Mouse (Mus musculus): ENCODE results near the gene Fam171a1. TPM values are rescaled to one million over a fixed set of nuclear protein-coding genes. Genes with fewer than 3 reads are reported as not detected.

The Fam171a1 gene
- polyA plus RNA-seq, 1 experiment = 33.3 TPM

- H3K79me2 ChIP-seq (ENCODE audit: control insufficient read depth, insufficient read depth) = no peaks in the 10 kb centered on the region
- no peaks in the 10 kb centered on the region for H3K27me3 ChIP-seq (ENCODE audit: control insufficient read depth, insufficient read depth, insufficient read length)
- TF ChIP-seq CEBPB (IDR thresholded peaks at IDR 0.05; ENCODE audit: low read depth) = no peak
- no peak for TF ChIP-seq CTCF (IDR thresholded peaks at IDR 0.05; ENCODE audit: control insufficient read depth, insufficient read depth, insufficient read length)
- no peak for TF ChIP-seq MAX (IDR thresholded peaks at IDR 0.05)
- no peak for TF ChIP-seq FOSL1 (IDR thresholded peaks at IDR 0.05; ENCODE audit: insufficient read depth, low read length, poor library complexity, severe bottlenecking)
- TF ChIP-seq MYOG (IDR thresholded peaks at IDR 0.05; ENCODE audit: control insufficient read depth, extremely low read depth, insufficient read length) = no peak
- TF ChIP-seq USF1 (IDR thresholded peaks at IDR 0.05; ENCODE audit: low read depth) = no peak
- no peak for TF ChIP-seq MYOD1 (IDR thresholded peaks at IDR 0.05; ENCODE audit: control insufficient read depth, insufficient read length, low read depth)
- H3K4me3 ChIP-seq (ENCODE audit: insufficient read depth, poor library complexity, severe bottlenecking) = no peak overlapping the region
- no peaks in the 10 kb centered on the region for H3K79me3 ChIP-seq (ENCODE audit: low read depth)
- no peaks in the 10 kb centered on the region for H3K36me3 ChIP-seq (ENCODE audit: control insufficient read depth, insufficient read depth)
- H3ac ChIP-seq (ENCODE audit: control insufficient read depth, insufficient read length, low read depth) = no peak overlapping the region
Observed at GRCm38 (mm10) chr2:3101292-3101957, 12.6 kb upstream of the Fam171a1 start.

- no peaks in the 10 kb centered on the region for H3K27me3 ChIP-seq (ENCODE audit: control insufficient read depth, insufficient read depth, insufficient read length)
- H3K79me3 ChIP-seq (ENCODE audit: low read depth) = no peaks in the 10 kb centered on the region
- H3K79me2 ChIP-seq (ENCODE audit: control insufficient read depth, insufficient read depth) = no peaks in the 10 kb centered on the region
- no peaks in the 10 kb centered on the region for H3K36me3 ChIP-seq (ENCODE audit: control insufficient read depth, insufficient read depth)
- TF ChIP-seq MYOD1 (IDR thresholded peaks at IDR 0.05; ENCODE audit: control insufficient read depth, insufficient read length, low read depth) (no peak), MAX (IDR thresholded peaks at IDR 0.05) (no peak), CTCF (IDR thresholded peaks at IDR 0.05; ENCODE audit: control insufficient read depth, insufficient read depth, insufficient read length) (no peak), CEBPB (IDR thresholded peaks at IDR 0.05; ENCODE audit: low read depth) (no peak), MYOG (IDR thresholded peaks at IDR 0.05; ENCODE audit: control insufficient read depth, extremely low read depth, insufficient read length) (no peak), USF1 (IDR thresholded peaks at IDR 0.05; ENCODE audit: low read depth) (no peak), FOSL1 (IDR thresholded peaks at IDR 0.05; ENCODE audit: insufficient read depth, low read length, poor library complexity, severe bottlenecking) (no peak)
- H3ac ChIP-seq (ENCODE audit: control insufficient read depth, insufficient read length, low read depth) = no peak overlapping the region
- no peak overlapping the region for H3K4me3 ChIP-seq (ENCODE audit: insufficient read depth, poor library complexity, severe bottlenecking)
Observed at GRCm38 (mm10) chr2:3102360-3102759, 11.7 kb upstream of the Fam171a1 start.

- H3K36me3 ChIP-seq (ENCODE audit: control insufficient read depth, insufficient read depth) = no peaks in the 10 kb centered on the region
- no peak overlapping the region for H3K4me3 ChIP-seq (ENCODE audit: insufficient read depth, poor library complexity, severe bottlenecking)
- H3K79me2 ChIP-seq (ENCODE audit: control insufficient read depth, insufficient read depth) = no peaks in the 10 kb centered on the region
- H3K79me3 ChIP-seq (ENCODE audit: low read depth) = no peaks in the 10 kb centered on the region
- no peak overlapping the region for H3ac ChIP-seq (ENCODE audit: control insufficient read depth, insufficient read length, low read depth)
- H3K27me3 ChIP-seq (ENCODE audit: control insufficient read depth, insufficient read depth, insufficient read length) = no peaks in the 10 kb centered on the region
- TF ChIP-seq MAX (IDR thresholded peaks at IDR 0.05) (no peak), CEBPB (IDR thresholded peaks at IDR 0.05; ENCODE audit: low read depth) (no peak), MYOG (IDR thresholded peaks at IDR 0.05; ENCODE audit: control insufficient read depth, extremely low read depth, insufficient read length) (no peak), MYOD1 (IDR thresholded peaks at IDR 0.05; ENCODE audit: control insufficient read depth, insufficient read length, low read depth) (no peak), USF1 (IDR thresholded peaks at IDR 0.05; ENCODE audit: low read depth) (no peak), CTCF (IDR thresholded peaks at IDR 0.05; ENCODE audit: control insufficient read depth, insufficient read depth, insufficient read length) (no peak), FOSL1 (IDR thresholded peaks at IDR 0.05; ENCODE audit: insufficient read depth, low read length, poor library complexity, severe bottlenecking) (no peak)
Observed at GRCm38 (mm10) chr2:3107471-3107870, 6.6 kb upstream of the Fam171a1 start.

GRCm38 (mm10) chr2:3108431-3108830, 5.6 kb upstream of the Fam171a1 start:
- TF ChIP-seq FOSL1 (IDR thresholded peaks at IDR 0.05; ENCODE audit: insufficient read depth, low read length, poor library complexity, severe bottlenecking) = no peak
- TF ChIP-seq MYOD1 (IDR thresholded peaks at IDR 0.05; ENCODE audit: control insufficient read depth, insufficient read length, low read depth) = no peak
- TF ChIP-seq CTCF (IDR thresholded peaks at IDR 0.05; ENCODE audit: control insufficient read depth, insufficient read depth, insufficient read length) = no peak
- no peak for TF ChIP-seq USF1 (IDR thresholded peaks at IDR 0.05; ENCODE audit: low read depth)
- TF ChIP-seq MYOG (IDR thresholded peaks at IDR 0.05; ENCODE audit: control insufficient read depth, extremely low read depth, insufficient read length) = no peak
- TF ChIP-seq CEBPB (IDR thresholded peaks at IDR 0.05; ENCODE audit: low read depth) = no peak
- TF ChIP-seq MAX (IDR thresholded peaks at IDR 0.05) = no peak
- no peaks in the 10 kb centered on the region for H3K36me3 ChIP-seq (ENCODE audit: control insufficient read depth, insufficient read depth)
- H3K4me3 ChIP-seq (ENCODE audit: insufficient read depth, poor library complexity, severe bottlenecking) = no peak overlapping the region
- no peaks in the 10 kb centered on the region for H3K27me3 ChIP-seq (ENCODE audit: control insufficient read depth, insufficient read depth, insufficient read length)
- H3K79me2 ChIP-seq (ENCODE audit: control insufficient read depth, insufficient read depth) = no peaks in the 10 kb centered on the region
- no peak overlapping the region for H3ac ChIP-seq (ENCODE audit: control insufficient read depth, insufficient read length, low read depth)
- H3K79me3 ChIP-seq (ENCODE audit: low read depth) = no peaks in the 10 kb centered on the region

- H3K79me2 ChIP-seq (ENCODE audit: control insufficient read depth, insufficient read depth) = no peaks in the 10 kb centered on the region
- TF ChIP-seq CTCF (IDR thresholded peaks at IDR 0.05; ENCODE audit: control insufficient read depth, insufficient read depth, insufficient read length) (no peak), MYOD1 (IDR thresholded peaks at IDR 0.05; ENCODE audit: control insufficient read depth, insufficient read length, low read depth) (no peak), MYOG (IDR thresholded peaks at IDR 0.05; ENCODE audit: control insufficient read depth, extremely low read depth, insufficient read length) (no peak), CEBPB (IDR thresholded peaks at IDR 0.05; ENCODE audit: low read depth) (no peak), USF1 (IDR thresholded peaks at IDR 0.05; ENCODE audit: low read depth) (no peak)
- no peaks in the 10 kb centered on the region for H3K79me3 ChIP-seq (ENCODE audit: low read depth)
- H3K27me3 ChIP-seq (ENCODE audit: control insufficient read depth, insufficient read depth, insufficient read length) = no peaks in the 10 kb centered on the region
- no peak overlapping the region for H3ac ChIP-seq (ENCODE audit: control insufficient read depth, insufficient read length, low read depth)
- no peak overlapping the region for H3K4me3 ChIP-seq (ENCODE audit: insufficient read depth, poor library complexity, severe bottlenecking)
- no peaks in the 10 kb centered on the region for H3K36me3 ChIP-seq (ENCODE audit: control insufficient read depth, insufficient read depth)
Observed at GRCm38 (mm10) chr2:3108834-3109233, 5.2 kb upstream of the Fam171a1 start.

All from C2C12 (cell line).